Mouse (Mus musculus) ovary, postnatal 36 days (tissue): ENCODE data around the gene Gm45021.

Experiments used
- DNase-seq: peaks from one replicate; pipeline ENCODE4 v3.0.0; 2022; ENCODE audit warnings: low spot score, mixed read lengths

The Gm45021 gene

DNA sequence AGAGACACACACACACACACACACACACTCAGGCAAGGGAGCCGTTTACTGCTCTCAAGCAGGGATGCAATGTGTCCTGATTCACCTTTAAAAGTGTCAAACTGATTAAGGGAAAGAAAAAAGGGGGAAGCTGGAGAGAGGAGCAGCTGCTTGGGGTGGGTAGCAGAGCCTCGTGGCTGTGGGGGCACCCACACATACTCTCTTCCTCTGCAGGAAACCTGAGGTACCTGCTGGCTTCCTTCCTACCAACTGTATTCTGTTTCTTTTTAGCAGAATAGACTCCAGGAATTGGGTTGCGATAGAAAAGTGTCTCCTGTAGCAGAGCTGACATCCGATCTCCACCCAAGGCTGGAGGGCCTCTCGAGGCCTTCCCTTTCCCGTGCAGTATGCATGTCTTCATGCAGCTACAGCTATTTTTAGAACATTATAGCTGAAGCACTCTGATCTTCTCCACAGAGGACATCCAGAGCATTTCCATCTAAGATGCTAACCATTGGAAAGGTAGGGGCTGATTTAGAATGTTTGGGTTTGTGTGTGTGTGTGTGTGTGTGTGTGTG lies at the start of gene Gm45021:
TSS of gene Gm45021 (plus strand) at position 417 of the 557 bp plus-strand sequence.
- DNase-seq, result no peak

DNA sequence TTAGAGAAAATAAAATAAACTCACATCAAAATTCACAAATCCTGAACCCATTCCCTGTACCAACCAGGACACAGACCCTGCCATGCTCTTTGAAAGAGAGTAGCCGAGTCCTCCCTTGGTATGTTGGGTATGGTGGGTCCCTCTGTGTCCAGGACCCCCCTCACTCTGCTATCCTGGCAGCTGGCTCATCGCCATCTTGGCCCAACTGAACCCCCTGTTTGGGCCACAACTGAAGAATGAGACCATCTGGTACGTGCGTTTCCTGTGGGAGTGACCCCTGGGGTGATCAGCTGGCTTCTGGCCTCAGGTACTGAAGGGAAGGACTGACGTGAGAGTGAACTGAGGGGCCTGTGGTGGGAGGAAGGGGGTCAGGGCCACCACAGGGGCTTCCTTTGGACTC lies 49.5 kb upstream of the Gm45021 start:
- DNase-seq, result no peak

DNA sequence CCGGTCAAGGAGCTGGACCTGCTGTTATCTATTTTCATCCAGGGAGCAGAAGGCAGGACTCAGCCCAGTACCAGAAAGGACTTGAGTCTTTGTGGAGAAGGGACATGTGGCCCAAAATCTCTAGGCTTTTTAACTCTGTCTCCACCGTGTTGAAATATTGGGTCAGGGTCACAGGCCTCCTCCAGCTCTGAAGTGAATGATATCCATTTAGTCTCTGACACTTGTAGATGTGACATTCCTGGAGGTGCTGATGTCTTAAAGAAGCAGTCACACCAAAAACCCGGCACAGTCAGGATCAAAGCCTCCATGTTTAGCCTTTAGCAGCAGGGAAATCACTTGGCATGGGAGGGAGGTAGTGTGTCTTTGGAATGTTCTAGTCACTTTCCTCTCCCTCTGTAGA lies 48.7 kb upstream of the Gm45021 start:
- DNase-seq, result no peak

DNA sequence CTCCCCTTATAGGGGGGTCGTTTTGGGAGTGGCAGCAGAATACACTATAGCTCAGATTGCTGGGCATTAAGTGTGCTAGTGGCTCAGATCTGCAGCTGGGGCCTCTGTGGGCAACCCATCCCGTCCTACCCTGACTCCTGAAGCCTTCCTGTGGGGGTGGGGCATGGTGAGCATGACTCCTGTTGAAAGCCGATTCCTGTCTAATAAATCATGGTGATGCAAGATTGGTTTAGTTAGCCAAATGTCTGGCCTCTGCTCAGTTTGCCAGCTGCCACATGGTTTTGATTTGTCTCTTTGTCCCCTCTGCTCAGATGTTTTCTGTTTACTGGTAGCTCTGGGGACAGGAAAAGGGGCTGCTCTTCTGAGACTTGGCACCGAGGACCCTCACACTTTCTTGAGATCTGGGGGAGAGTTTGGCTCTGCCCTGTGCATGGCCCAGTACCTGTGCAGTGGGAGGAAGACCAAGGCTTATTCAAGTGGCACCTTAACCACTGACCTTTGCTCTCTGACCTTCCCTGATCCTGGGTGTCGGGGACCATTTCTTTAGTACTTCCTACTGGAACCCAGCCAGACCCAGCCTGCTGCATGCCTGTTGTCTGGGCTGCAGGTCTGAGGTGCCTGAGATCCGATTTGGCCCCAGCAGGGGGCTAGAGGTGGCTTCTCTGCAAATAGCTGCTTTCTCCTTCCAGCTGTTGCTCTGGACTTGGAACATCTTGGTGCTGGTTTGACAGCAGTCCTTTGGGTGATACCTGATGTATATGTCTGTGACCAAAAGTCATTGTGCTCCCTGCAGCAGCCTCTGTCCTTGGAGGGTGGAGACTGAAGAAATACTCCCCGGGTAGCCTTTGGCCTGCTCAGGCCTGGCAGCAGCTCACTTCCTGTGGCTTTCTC lies 47.6 kb upstream of the Gm45021 start:
- DNase-seq, result no peak

DNA sequence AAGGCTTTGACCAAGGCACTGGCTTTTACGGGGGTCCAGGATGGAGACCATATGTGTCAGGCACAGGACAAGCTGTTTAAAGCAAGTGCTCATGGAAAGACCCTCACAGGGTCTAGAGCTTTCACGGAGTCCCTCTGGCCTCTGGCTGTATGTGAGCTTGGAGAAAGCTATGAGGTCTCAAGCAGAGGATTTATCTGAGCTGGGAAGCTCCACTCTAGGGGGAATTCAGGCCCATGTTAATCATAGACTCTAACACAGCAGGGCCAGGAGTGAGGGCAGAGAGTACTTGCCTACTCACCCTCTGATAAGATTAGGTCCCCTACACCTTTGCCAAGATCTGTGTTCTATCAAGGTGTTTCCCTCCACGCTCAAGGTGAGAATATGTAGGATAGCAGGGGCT lies 46.8 kb upstream of the Gm45021 start:
- DNase-seq, result no peak

DNA sequence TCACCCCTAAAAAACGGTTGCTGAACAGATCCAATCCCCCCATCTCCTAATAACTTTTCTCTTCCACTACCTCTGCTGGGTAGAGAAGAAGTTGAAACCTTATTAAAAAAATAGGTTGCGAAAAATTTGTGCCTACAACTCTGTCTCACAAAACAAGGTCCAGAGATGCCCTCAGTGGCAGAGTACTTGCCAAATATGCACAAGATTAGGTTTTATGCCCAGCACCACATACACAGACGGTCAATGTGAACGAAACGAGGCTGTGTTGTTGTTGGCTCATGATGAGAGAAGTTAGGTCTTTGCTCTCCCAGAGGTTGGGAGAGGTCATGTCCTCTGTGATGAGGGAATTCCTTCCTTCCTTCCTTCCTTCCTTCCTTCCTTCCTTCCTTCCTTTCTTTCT lies 44.2 kb upstream of the Gm45021 start:
- no peak for DNase-seq

DNA sequence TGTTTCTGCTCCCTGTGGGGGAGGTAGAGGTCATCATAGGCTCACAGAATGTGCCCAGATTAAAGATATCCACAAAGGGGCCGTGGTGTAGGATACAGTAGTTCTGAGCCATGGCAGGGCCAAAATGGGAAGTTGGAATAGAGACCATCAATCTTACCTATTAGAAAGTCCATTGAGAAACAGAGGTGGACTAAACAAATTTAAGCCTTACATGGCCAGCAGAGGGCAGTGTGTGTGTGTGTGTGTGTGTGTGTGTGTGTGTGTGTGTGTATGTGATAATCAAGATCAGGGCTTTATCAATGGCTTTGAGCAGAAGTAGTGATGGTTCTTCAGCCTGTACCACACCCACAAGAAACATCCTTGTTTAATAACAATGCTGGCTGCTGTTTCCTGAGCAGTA lies 43.1 kb upstream of the Gm45021 start:
- peak; percentile 8 for DNase-seq

DNA sequence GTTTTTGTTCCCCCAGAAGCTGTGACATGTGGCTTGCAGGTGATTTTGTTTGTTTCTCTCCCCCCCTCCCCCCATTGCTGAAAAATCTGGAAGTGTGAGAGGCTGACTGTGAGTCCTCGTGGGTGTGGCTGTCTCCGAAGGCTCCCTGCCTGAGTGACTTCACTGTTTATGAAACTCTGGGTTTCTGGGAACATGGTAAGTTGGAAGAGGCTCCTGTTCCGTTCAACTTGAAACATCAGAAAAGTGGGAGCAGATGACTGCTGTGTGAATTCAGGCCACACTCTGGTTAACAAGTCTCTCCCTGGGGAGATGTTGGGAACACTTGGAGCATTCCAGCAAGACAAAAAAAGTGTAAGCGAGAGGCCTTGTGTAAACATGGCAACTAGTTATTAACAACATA lies 42.6 kb upstream of the Gm45021 start:
- DNase-seq, result no peak

DNA sequence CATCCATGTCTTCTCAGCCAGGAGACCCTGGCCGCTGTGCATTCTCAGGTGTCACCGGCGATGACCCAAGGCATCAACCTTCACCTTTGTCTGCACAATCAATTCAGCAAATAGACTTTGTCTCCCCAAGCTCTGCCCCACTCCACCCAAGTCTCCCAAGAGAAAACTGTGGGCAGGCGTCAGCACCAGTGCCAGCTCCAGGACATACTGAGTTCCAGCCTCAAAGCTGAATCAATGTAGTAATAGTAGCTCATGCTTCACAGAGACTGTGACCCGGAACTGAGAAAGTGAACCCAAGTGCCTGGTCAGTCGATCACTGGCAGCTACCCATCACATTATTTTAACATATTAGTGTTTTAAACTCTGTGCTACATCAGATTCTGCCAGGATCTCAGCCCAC lies 41.1 kb upstream of the Gm45021 start:
- no peak for DNase-seq

DNA sequence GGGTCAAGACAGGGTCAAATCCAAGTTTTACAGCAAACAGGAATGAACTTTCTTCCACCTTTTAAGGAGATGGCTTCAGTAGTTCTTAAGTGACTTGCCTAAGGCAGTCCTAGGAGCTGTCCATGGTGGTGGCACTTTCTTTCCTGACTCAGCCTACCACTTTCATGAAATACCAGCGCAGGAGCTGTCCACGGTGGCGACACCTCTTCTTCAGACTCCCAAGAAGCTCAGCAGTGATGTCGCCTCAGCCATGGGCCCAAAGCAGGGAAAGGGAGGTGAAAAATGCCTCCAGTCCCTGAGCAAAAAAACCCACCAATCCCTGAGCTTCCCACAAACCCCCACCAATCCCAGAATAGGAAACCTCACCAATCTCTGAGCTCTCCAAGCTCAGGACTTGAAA lies 36.5 kb upstream of the Gm45021 start:
- no peak for DNase-seq

DNA sequence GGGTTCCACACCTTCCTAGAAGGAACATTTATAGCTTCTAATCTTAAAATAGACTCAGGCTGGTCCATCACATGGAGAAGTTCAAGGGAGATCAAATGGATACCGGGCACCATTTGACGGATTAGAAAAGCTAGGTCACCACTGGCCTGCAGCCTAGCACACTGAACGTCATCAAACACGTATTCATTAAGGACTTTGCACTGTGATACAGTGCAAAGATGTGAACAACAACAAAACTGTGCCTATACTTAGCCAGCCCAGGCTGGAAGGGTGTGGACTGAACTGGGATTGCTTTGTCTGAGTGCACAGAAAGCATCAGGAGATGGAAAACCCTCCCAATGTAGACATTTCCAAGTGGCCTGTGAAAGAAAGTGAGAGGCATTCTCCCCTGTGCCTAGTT lies 35.6 kb upstream of the Gm45021 start:
- DNase-seq, result no peak

DNA sequence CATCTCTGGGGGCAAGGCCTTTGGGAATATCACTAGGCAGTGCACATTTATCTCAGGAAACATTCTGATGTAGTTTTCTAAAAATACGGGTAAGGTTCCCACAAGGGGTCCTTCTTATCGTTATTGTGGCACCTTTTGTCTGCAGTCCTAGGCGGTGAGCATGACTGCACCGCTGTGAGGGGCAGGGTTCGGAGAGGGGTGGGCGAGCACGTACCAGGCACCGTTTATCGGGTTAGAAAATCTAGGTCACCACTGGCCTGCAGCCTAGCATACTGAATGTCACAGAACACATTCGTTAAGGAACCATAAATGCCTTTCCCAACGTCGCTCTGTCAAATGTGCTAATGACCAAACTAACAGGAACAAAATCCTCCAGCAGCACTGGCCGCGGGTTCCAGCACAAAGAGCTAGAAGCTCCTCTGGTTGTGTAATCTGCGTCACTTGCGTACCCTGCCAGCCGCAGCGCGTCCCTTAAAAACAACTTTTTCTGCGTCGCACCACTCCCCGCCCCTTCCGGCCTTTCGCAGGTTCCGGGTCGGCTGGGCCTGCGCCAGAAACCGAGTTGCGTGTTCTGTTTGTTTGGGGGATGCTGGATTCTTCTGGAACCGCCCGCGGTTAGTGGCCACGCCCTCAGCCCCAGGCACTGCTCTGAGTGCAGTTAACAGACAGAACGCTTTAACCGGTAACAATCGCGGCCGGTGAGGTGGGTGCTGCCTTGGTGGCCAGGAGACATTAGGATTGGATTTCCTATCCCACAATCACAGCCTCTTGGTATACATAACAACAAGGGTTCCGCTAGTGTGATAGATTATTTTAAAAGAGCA lies 34.9 kb upstream of the Gm45021 start, which contains the start of gene Lrrc61:
TSS of gene Lrrc61 (plus strand) at position 517 of the 824 bp plus-strand sequence.
- DNase-seq, result peak; percentile 97

DNA sequence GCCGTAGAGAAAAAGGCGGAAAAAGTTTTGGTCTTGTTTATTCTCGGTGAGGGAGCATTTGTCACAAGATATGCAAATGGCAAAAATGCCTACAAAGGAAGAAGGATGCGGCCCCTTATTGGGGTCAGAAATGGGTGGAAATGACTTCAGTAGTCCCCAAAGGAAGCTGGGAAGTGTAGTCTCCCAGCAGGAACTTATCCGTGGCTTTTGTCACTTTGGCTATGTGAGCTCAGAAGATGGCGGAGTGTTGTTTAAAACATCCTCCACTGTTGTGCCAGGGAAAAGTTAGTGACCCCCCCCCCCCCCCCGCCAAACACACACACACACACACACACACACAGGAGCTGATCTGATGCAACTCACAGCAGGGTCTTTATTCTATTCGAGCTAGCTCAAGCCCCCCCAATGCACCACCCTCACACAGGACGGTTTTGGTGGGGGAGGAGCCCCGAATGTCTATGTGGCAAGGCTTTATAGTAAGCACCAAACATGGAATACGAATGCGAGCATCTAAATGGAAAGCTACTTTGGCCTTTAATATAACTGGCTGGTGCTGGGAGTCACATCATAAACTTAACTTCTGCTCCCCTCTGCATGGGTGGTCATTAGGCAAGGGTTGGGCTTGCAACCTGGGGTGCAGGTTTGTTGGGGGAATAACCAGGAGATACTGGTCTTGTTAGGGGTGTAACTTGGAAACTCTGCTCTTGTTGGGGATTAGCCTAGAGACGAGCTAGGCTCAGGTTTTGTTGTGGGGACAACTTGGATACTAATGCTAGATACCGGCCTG lies 34.1 kb upstream of the Gm45021 start:
- no peak for DNase-seq

DNA sequence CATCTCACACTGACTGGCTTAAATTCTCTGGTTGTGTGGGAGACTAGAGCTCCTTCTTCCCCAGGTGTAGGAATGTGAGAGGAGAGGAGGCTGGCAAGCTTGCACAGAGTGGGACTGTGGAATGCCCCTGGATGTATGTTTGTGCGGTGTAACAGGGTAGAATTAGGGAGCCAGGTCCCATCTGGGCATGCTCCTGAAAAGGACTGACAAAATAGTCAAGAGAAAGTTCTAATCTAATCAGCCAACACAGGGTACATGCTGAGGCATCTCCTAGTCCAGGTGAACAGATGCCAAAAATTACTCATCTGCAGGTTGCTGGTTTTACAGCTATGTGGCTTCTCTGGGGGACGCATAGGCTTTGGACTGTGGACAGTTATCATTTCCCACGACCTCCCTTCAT lies 33.5 kb upstream of the Gm45021 start:
- no peak for DNase-seq

DNA sequence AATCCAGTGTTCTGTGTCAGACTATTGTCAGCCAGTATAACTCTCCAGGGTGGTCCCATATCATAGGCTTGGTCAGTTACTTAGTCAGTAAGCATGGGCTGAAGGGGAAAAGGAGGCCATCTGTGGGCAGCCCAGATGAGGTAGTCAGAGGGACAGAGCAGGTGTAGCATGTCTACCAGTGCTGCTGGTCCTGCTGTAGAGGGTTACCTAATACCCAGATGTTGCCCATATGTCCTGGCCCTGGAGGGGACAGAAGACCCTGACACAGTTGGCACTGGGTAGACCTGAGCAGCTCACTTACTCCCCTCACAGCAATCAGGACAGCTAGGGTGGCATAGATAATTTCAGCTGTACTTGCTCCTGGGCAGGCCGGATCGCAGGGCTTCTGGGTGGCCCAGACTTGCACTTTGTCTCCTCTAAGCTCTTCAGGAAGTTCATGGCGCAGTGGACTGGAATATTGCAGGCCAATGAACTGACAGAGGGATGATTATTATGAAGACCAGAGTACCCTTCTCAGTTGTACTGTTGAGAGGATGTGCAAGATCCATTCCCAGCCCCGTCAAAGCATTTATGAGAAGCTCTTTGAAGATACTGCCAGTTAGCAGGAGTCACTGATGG lies 23.6 kb upstream of the Gm45021 start:
- DNase-seq, result no peak

DNA sequence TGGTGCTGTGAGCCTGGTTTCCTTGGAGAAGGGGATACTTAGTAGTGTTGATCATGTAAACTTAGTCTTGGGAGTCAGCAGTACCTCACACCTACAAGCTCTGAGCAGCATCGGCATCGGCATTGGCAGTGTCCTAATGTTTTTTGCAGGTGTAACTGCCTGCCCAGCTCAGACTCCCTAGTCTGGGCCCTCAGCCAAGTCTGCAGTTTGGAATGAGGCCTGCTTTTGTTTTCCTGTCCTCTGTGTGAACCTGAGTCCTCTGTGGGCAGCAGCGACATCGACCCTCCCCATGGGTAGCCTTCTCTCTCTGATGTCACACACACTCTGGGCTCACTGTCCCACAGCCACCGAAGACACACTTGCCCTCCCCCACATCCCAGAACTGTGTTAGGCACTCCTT lies 23.1 kb upstream of the Gm45021 start:
- peak; percentile 59 for DNase-seq

DNA sequence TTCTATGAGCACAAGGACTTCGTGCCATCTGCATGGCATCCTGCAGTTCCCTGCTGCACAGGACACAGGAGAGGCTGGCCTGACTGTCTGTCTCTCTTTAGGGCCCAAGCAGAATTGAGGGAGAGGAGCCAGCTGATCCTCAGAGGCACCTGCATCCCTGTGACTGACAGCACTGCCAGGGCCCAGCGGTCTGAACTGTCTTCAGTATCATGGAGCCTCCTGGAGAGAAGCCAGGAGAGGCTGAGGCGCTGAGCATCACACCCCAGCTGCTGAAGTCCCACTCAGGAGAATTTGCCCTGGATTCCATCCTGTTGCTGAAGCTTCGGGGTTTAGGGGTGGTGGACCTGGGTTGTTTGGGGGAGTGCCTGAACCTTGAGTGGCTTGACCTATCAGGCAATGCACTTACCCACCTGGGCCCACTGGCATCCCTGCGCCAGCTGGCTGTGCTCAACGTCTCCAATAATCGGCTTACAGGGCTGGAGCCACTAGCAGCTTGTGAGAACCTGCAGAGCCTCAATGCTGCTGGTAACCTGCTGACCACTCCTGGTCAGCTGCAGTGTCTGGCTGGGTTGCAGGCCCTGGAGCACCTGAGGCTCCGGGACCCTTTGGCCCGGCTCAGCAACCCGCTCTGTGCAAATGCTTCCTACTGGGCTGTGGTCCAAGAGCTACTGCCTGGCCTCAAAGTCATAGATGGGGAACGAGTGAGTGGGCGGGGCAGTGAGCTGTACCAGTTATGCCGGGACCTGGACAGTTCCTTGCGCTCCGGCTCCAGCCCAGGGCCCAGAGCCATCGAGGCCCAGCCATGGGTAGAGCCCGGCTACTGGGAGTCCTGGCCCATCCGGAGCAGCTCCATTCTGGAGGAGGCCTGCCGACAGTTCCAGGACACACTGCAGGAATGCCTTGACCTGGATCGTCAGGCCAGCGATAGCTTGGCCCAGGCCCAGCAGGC lies 21.1 kb upstream of the Gm45021 start:
- DNase-seq, result peak; percentile 68

DNA sequence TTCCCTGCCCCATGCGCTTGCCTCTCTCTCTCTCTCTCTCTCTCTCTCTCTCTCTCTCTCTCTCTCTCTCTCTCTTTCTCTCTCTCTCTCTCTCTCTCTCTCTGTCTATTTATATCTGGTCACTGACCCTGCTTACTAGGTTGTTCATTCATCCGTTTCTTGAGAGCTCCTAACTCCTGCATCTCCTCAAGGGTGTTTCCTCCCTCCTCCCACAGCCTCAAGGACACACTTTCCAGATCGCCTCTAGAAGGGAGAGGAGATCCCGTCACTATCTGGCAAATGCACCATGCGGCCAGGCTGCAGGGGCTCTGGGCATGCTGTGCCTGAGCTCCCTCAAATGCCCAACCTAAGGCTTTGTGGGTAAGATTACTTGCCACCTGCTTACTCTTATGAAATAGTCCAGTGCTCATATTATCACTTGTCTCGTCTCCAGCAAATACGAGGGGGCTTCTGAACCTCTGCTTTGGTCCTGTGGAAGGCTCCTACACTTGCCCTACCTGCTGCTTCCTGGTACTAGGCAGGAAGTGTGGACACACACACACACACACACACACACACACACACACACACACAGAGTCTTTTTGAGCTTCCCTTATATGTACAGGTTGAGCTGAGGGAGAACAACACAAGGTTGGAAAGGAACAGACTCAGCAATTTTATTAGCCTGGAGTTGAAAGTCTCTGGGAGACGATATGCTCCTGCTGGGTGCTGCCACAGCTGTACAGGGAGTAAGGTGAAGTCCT lies 20.2 kb upstream of the Gm45021 start:
- no peak for DNase-seq

DNA sequence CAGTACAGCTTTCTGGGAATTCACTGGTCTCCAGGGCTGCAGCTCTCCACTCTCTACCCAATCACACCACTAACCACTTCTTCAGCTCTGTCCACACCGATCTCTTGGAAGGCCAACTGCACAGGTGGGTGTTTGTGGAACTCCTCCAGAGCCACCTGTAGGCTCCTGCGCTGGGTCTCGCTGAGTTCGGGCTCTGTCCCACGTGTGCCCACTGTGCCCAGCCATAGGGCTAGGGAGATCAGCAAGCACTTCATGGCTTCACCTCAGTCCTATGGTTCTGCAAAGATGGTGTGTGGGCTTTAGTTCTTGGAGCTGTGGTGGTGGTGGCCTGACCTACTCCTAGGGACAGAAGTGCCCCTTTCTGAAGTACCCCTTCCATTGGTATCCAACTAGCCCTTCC lies 17.4 kb upstream of the Gm45021 start:
- DNase-seq, result no peak
